Mouse (Mus musculus) embryonic fibroblast, embryonic 13.5 days (primary cell): Measurements from ENCODE around the gene Edc4. TPM values are rescaled to one million over a fixed set of nuclear protein-coding genes. Genes with fewer than 3 reads are reported as not detected.

Source experiments
- H3K27ac ChIP-seq: 2 replicates; pipeline ENCODE4 v1.5.1; 2012; ENCODE audit warnings: low read length, control low read depth, inconsistent platforms; ENCODE audit not compliant: insufficient read depth
- H3K4me1 ChIP-seq: 2 replicates; pipeline ENCODE4 v1.6.1; 2011; ENCODE audit warnings: low read length; ENCODE audit not compliant: control insufficient read depth, insufficient read depth
- H3K4me3 ChIP-seq: 2 replicates; pipeline ENCODE4 v1.5.1; 2011; ENCODE audit warnings: mild to moderate bottlenecking, control low read depth, low read length; ENCODE audit not compliant: insufficient read depth
- CTCF ChIP-seq: IDR thresholded peaks from 2 replicates; pipeline ENCODE4 v1.5.1; 2011; ENCODE audit warnings: mild to moderate bottlenecking, control low read depth, low read length, moderate library complexity, borderline replicate concordance; ENCODE audit not compliant: insufficient read depth
- POLR2A ChIP-seq: IDR thresholded peaks from 2 replicates; pipeline ENCODE4 v1.6.1; 2011; ENCODE audit warnings: low read depth, mild to moderate bottlenecking, control low read depth, low read length, moderate library complexity
- polyA plus RNA-seq: library from polyadenylated mRNA; stranded (reverse); fragments of >200 nt; gene quantifications from 2 replicates; pipeline ENCODE4 v1.2.4, GENCODE M21; 2011; ENCODE audit warnings: low read depth; ENCODE audit not compliant: missing spikeins, insufficient read length

The Edc4 gene
- polyA plus RNA-seq, 1 experiment, result 51.8 TPM

DNA sequence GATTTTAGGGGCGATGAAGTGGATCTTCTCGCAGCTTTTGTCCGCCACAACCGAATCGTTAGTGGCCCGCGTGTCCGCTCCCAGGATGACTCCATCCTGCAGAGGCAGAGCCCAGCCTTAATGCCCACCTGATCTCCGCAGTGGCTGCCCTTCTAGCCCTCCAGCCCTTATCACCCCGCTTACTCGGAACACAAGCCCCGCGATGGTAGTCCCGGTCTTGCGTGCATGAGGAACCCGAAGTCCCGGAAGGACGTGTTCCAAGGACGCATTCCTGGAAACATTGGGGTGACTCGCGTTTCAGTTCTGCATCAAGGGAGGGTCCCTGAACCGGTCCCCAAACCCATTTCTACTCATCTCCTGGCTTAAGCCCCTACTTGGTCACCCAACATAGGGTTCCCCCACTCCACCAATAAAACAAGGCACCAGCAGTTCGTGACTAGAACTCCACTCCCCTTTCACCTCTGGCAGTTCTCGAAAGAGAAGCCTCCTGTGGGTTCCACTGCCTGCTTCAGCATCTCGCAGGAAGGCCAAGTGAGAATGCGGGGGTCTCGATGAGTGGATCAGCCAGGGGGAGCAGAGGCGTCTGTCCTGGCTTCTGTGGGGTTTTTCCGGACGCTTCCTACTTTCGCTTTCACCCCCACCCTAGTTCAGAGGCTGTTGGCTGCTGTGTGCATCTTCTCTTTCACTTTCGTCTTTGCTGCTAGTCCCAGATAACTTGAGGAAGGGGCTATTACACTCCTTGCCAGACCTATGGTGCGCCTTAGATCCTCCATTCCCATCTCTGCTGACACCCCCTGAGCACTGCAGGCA is 57.0 kb downstream of the Edc4 start:
- TF ChIP-seq POLR2A (peak; percentile 53), CTCF (no peak)
- Histone ChIP-seq H3K4me3 (peak overlapping the region; percentile 64), H3K4me1 (no peaks in the 10 kb centered on the region), H3K27ac (peak overlapping the region; percentile 80)

DNA sequence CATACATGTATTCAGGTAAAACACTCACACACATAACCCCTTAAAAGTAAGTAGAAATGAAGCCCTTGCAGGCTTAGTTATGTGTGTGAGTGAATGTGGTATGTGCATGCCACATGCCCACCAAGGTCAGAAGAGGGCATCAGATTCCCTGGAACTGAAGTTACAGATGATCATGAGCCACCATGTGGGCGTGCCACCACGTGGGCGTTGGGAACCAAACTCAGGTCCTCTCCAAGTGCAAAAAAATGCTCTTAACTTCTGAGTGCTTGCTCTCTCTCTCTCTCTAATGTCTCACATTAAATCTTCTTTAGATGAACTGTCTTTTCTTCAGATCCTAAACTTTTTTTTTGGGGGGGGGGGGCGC is 57.6 kb downstream of the Edc4 start, which contains the start of gene Psmb10:
TSS of gene Psmb10 (minus strand) at position 139 of the 364 bp plus-strand sequence.
- Histone ChIP-seq H3K4me1 (no peaks in the 10 kb centered on the region), H3K4me3 (peak within 1 kb of the TSS; percentile 64), H3K27ac (peak within 1 kb of the TSS; percentile 80)
- no peak for TF ChIP-seq CTCF
- TF ChIP-seq POLR2A, result no peak

DNA sequence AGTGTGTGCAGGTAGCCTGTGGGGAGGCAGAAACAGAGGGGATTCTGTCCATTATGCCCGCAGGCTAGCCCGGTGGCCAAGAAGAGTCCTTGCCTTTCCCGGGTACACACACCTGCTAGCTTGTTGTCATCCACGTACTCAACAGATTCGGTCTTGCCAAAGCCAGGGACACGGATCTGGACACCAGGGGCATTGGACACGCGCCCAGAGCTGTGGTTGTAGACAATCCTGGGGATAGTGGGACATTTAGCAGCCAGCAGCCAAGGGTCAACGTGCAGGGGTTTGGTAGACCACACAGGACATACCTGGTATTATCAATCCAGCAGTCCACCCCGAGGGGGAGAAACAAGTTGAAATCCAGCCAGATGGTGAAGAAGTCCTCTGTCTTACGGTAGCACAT is 61.3 kb downstream of the Edc4 start:
- TF ChIP-seq CTCF (no peak), POLR2A (no peak)
- Histone ChIP-seq H3K4me3 (no peak overlapping the region), H3K27ac (no peak overlapping the region), H3K4me1 (no peaks in the 10 kb centered on the region)

DNA sequence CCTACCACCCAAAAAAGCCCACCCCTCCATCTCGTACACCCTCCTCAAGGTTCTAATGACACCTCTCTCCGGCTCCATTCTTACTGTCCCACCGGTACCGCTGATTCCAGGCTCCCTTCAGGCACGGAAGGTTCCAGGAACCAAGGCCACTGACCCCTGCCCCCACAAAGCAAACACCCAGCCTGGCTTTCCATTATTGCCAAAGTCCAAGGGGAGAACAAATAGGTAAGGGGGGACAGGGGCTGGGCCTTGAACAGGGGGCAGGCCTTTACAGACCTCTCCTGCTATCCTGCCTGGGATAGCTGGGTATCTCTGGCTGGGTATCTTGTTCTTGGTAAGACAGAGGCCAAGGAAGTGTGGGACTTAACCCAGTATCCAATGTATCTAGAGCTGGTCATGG is 61.9 kb downstream of the Edc4 start:
- no peak for TF ChIP-seq CTCF
- no peak for TF ChIP-seq POLR2A
- Histone ChIP-seq H3K4me1 (no peaks in the 10 kb centered on the region), H3K4me3 (no peak overlapping the region), H3K27ac (no peak overlapping the region)

DNA sequence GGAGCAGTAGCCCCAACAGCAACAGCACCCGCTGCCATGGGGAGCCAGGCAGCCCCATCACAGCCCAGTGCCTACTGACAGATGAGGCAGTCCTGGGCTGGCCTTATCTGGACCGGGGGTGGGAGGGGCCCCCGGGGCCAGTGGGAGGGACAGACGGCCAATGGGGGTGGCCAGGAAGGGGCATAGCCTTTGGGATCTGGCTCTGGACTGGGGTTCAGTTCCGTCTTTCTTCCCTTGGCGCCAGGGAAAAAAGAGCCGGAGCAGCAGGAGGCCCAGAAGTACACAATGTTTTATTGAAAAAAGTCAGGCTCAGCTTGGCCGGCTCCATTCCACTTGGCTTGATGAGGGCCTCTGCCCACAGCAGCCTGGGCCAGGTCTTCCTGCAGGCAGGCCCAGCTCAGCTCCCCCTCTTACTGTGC is 62.6 kb downstream of the Edc4 start, which contains the start of gene Lcat:
TSS of gene Lcat (minus strand) at position 62 of the 419 bp plus-strand sequence.
- TF ChIP-seq POLR2A, result no peak
- no peak for TF ChIP-seq CTCF
- Histone ChIP-seq H3K4me3 (no peak within 1 kb of the TSS), H3K4me1 (no peaks in the 10 kb centered on the region), H3K27ac (no peak within 1 kb of the TSS)

Other genes starting within 250 kb of the Edc4 start
- gene Ctcf, start 244.3 kb upstream of the Edc4 start, polyA plus RNA-seq, result 55.2 and 69.7 TPM in 2 replicates
- gene Agrp, start 243.5 kb upstream of the Edc4 start, polyA plus RNA-seq, result not detected in 2 replicates
- gene Carmil2, start 194.6 kb upstream of the Edc4 start, polyA plus RNA-seq, result 0.42 and 0.58 TPM in 2 replicates
- 24.6 and 26.5 TPM in 2 replicates for gene Acd, start 179.8 kb upstream of the Edc4 start, polyA plus RNA-seq
- gene Pard6a, start 179.7 kb upstream of the Edc4 start, polyA plus RNA-seq, result 7.9 and 15.8 TPM in 2 replicates
- not detected in 2 replicates for gene 4933405L10Rik, start 173.2 kb upstream of the Edc4 start, polyA plus RNA-seq
- gene Enkd1, start 172.7 kb upstream of the Edc4 start, polyA plus RNA-seq, result 5.9 and 9.1 TPM in 2 replicates
- 4.7 and 5.6 TPM in 2 replicates for gene Gfod2, start 122.2 kb upstream of the Edc4 start, polyA plus RNA-seq
- 18.4 and 18.6 TPM in 2 replicates for gene Ranbp10, start 53.5 kb upstream of the Edc4 start, polyA plus RNA-seq
- not detected in 2 replicates for gene Tsnaxip1, start 53.1 kb upstream of the Edc4 start, polyA plus RNA-seq
- gene Cenpt, start 27.6 kb upstream of the Edc4 start, polyA plus RNA-seq, result 35.4 and 40.3 TPM in 2 replicates
- gene Thap11, start 25.7 kb upstream of the Edc4 start, polyA plus RNA-seq, result 22.1 and 22.6 TPM in 2 replicates
- gene Nutf2, start 20.3 kb upstream of the Edc4 start, polyA plus RNA-seq, result 90.4 and 119 TPM in 2 replicates
- 1.1 and 1.2 TPM in 2 replicates for gene Nrn1l, start 12.7 kb downstream of the Edc4 start, polyA plus RNA-seq
- 28.9 and 30.5 TPM in 2 replicates for gene Pskh1, start 19.6 kb downstream of the Edc4 start, polyA plus RNA-seq
- gene Ctrl, start 53.0 kb downstream of the Edc4 start, polyA plus RNA-seq, result not detected in 2 replicates
- gene Psmb10, start 57.6 kb downstream of the Edc4 start, polyA plus RNA-seq, result 27.1 and 30.5 TPM in 2 replicates
- gene Lcat, start 62.5 kb downstream of the Edc4 start, polyA plus RNA-seq, result 2.3 and 3.9 TPM in 2 replicates
- 60.2 and 82.1 TPM in 2 replicates for gene Slc12a4, start 85.2 kb downstream of the Edc4 start, polyA plus RNA-seq
- gene Dpep3, start 98.5 kb downstream of the Edc4 start, polyA plus RNA-seq, result not detected in 2 replicates
- 13.4 and 17.4 TPM in 2 replicates for gene Dus2, start 110.5 kb downstream of the Edc4 start, polyA plus RNA-seq
- not detected in 2 replicates for gene Dpep2nb, start 125.1 kb downstream of the Edc4 start, polyA plus RNA-seq
- 7.3 and 8.8 TPM in 2 replicates for gene Ddx28, start 131.0 kb downstream of the Edc4 start, polyA plus RNA-seq
- 69.6 and 78.6 TPM in 2 replicates for gene Nfatc3, start 178.0 kb downstream of the Edc4 start, polyA plus RNA-seq